Mouse (Mus musculus) forebrain, embryonic 14.5 days (tissue): Measurements from ENCODE around the gene D7Ertd443e. TPM values are rescaled to one million over a fixed set of nuclear protein-coding genes. Genes with fewer than 3 reads are reported as not detected.

Experiments used
- ATAC-seq: fragments of 200-750 bp; cut with Nextera tagmentation; 2 replicates; pipeline ENCODE4 v1.8.0; 2017; ENCODE audit warnings: mild to moderate bottlenecking, moderate library complexity
- DNase-seq: peaks from one replicate; pipeline ENCODE4 v3.0.0-alpha.2; 2015; ENCODE audit warnings: low spot score
- H3K27ac ChIP-seq: fragments of 300-500 bp; sonication (generic); 2 replicates; pipeline ENCODE4 v1.5.1; 2014; ENCODE audit warnings: low read depth, mild to moderate bottlenecking, control low read depth, low read length, moderate library complexity
- H3K27me3 ChIP-seq: fragments of 300-500 bp; sonication (generic); replicated peaks from 2 replicates; pipeline ENCODE4 v1.6.1; 2014; ENCODE audit warnings: low read length, control low read depth, mixed read lengths; ENCODE audit not compliant: control insufficient read depth, insufficient read depth
- H3K36me3 ChIP-seq: fragments of 300-500 bp; sonication (generic); 2 replicates; pipeline ENCODE4 v1.6.1; 2014; ENCODE audit warnings: low read length, control low read depth; ENCODE audit not compliant: control insufficient read depth, insufficient read depth
- H3K4me1 ChIP-seq: fragments of 300-500 bp; sonication (generic); 2 replicates; pipeline ENCODE4 v1.6.1; 2014; ENCODE audit warnings: antibody characterized with exemption, low read length, control low read depth; ENCODE audit not compliant: control insufficient read depth, insufficient read depth
- H3K4me2 ChIP-seq: fragments of 300-500 bp; sonication (generic); 2 replicates; pipeline ENCODE4 v1.6.1; 2014; ENCODE audit warnings: mild to moderate bottlenecking, control low read depth, low read length
- H3K4me3 ChIP-seq: fragments of 300-500 bp; sonication (generic); 2 replicates; pipeline ENCODE4 v1.5.1; 2014; ENCODE audit warnings: low read depth, low read length, control low read depth
- H3K9ac ChIP-seq: fragments of 300-500 bp; sonication (generic); 2 replicates; pipeline ENCODE4 v1.6.1; 2014; ENCODE audit warnings: mild to moderate bottlenecking, low read length, control low read depth, moderate library complexity
- H3K9me3 ChIP-seq: fragments of 300-500 bp; sonication (generic); replicated peaks from 2 replicates; pipeline ENCODE4 v1.6.1; 2016; ENCODE audit warnings: low read length, control low read depth, mixed read lengths; ENCODE audit not compliant: control insufficient read depth
- WGBS: fragments of 180-500 bp; shearing (Covaris S2); extraction: QIAGEN DNeasy Blood & Tissue Kit; methylation state at CpG from one replicate; pipeline ENCODE4 v1.1.7; 2014; 5-methylcytosine and 5-hydroxymethylcytosine counted together
- polyA plus RNA-seq: library from polyadenylated mRNA; unstranded; fragments of >200 nt; fragmentation: Nextera tagmentation; extraction: Ambion mirVana; gene quantifications from 2 replicates; pipeline ENCODE4 v1.2.1, GENCODE M21; 2014

D7Ertd443e gene
- polyA plus RNA-seq, 1 experiment from 2014 or later, result not detected

DNA sequence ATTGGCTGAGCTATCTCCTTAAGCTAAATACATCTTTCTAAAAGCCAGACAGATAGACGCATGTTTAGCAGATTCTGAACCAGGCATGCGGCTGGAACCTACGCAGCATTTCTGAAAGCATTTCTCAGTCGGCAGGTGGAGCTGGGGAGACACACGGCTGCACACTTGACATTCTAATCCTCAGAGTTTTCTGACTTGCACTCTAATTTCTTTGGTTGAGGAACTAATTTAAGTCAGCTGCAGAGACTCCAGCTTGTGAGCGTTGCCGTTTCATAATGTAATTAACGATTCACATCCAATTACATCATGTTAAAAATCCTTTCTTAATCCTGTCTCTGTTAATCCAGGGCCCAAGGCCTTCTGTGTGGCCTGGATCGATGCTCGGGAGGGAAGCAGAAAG lies 64.5 kb downstream of the D7Ertd443e start:
- no peak for ATAC-seq
- H3K27me3 ChIP-seq, result no peaks in the 10 kb centered on the region
- no peak overlapping the region for H3K9ac ChIP-seq
- peaks cover 3% of the 10 kb centered on the region; the same call in 1 of the 2 replicates for H3K4me1 ChIP-seq
- peak; percentile 64 for DNase-seq
- no peaks in the 10 kb centered on the region for H3K9me3 ChIP-seq
- no peak overlapping the region for H3K4me3 ChIP-seq
- 24% methylated on average over 10 of the region's 10 CpGs for WGBS
- no peaks in the 10 kb centered on the region for H3K36me3 ChIP-seq
- no peak overlapping the region for H3K27ac ChIP-seq
- H3K4me2 ChIP-seq, result no peak overlapping the region

DNA sequence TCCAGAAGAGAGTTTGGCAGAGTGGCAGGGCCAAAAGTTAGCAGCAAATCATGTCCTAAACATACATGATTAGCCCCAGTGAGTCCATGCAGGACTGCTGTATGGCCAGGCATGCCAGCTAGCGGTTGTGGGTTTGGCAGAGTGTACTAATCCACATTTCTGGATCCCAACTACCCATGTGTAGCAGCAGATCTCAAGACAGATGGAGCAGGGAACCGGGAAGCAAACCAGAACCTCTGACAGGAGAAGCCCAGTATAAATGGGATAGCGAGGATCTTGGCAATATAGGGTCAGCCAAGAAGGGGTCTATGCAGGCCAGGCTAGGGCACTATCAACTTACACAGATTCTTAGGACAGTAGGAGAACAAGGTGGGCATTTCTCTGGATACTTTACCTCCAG lies 83.4 kb downstream of the D7Ertd443e start:
- H3K9me3 ChIP-seq, result 0 out of 2 replicates have a peak, but pooled peaks cover 2% of the 10 kb centered on the region
- no peak overlapping the region for H3K4me3 ChIP-seq
- no peak overlapping the region for H3K9ac ChIP-seq
- no peaks in the 10 kb centered on the region for H3K4me1 ChIP-seq
- no peaks in the 10 kb centered on the region for H3K27me3 ChIP-seq
- no peak overlapping the region for H3K27ac ChIP-seq
- H3K4me2 ChIP-seq, result no peak overlapping the region
- H3K36me3 ChIP-seq, result no peaks in the 10 kb centered on the region
- ATAC-seq, result no peak
- no peak for DNase-seq
- WGBS, result 89% methylated on average over 3 of the region's 3 CpGs

DNA sequence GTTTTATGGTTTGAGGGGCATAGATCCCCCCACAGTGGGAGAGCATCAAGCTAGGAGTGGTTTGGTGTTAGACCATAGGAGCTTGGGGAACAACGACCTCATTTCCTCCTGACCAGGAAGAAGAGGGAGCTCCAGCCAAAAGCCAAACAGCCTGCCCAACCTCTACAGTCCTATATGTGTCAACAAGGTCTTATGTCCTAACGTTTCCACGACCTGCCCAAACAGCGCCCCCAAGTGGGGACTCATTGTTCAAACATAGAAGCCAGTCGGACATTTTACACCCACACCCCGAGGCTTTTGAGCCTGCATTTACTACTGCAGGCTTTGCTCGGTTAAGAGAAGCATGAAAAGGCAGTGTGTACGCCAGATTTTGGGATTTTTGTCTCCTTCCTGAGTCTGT lies 84.2 kb downstream of the D7Ertd443e start:
- H3K4me2 ChIP-seq, result no peak overlapping the region
- no peak for DNase-seq
- no peaks in the 10 kb centered on the region for H3K27me3 ChIP-seq
- H3K36me3 ChIP-seq, result no peaks in the 10 kb centered on the region
- H3K4me1 ChIP-seq, result no peaks in the 10 kb centered on the region
- H3K9ac ChIP-seq, result no peak overlapping the region
- no peak overlapping the region for H3K27ac ChIP-seq
- WGBS, result 49% methylated on average over 8 of the region's 8 CpGs
- ATAC-seq, result no peak
- no peak overlapping the region for H3K4me3 ChIP-seq
- H3K9me3 ChIP-seq, result no peaks in the 10 kb centered on the region

DNA sequence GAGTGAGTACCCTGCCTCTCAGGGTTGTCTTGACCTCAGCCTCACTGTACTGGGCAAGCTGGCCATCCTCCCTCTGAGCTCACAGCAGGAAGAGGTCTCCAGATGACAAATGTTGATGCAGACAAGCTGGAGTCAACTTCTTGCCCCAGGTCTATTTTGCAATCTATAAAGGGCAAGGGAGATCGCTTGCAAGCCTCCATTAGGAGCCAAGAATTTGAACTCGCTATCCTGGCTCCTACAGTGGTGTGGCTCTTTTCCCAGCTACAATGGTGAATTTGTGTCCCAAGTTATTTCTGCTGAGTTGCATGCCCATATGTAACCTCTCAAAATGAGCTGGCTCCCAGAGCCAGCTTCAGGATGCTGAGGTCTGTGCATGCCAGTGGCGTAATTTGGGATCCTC lies 92.7 kb downstream of the D7Ertd443e start:
- H3K4me2 ChIP-seq, result no peak overlapping the region
- no peak for DNase-seq
- H3K4me1 ChIP-seq, result no peaks in the 10 kb centered on the region

DNA sequence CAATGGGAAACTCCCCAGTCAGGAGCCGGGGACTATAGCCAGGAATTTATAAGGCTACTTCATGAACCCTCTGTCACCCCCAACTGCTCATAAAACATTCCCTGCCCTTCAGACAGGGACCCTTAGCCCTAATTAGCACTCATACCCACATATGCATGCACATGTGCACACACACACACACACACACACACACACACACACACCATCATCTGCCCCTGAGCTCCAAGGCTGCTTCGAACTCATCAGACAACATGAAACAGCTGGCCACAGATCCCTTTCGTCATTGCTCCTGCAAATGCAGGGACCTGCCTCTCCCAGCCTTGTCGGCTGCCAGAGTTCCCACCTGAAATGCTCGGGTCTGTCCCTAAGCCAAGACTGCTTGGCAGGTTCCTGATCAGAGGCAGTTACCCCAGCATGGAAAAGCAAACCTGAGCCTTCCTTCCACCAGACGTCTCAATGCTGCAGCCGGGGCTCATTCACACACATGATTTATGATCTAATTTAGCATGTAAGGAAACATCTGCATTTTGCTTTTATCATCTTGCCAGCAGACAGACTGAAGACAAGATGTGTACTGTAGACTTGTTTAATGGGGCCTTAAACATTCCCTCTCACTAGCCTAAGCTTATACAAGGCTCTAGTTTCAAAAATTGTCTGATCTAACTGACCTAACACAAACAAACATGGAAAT lies 95.7 kb downstream of the D7Ertd443e start:
- no peaks in the 10 kb centered on the region for H3K4me1 ChIP-seq
- H3K27ac ChIP-seq, result no peak overlapping the region
- H3K4me2 ChIP-seq, result no peak overlapping the region
- H3K27me3 ChIP-seq, result no peaks in the 10 kb centered on the region
- H3K4me3 ChIP-seq, result no peak overlapping the region
- DNase-seq (no peak), ATAC-seq (no peak)
- no peak overlapping the region for H3K9ac ChIP-seq
- no peaks in the 10 kb centered on the region for H3K9me3 ChIP-seq
- WGBS, result 79% methylated on average over 7 of the region's 7 CpGs
- H3K36me3 ChIP-seq, result no peaks in the 10 kb centered on the region

More for the DNA sequence above, 92.7 kb downstream of the D7Ertd443e start:
- Histone ChIP-seq H3K9me3 (no peaks in the 10 kb centered on the region), H3K27ac (no peak overlapping the region), H3K36me3 (no peaks in the 10 kb centered on the region), H3K27me3 (no peaks in the 10 kb centered on the region), H3K4me3 (no peak overlapping the region), H3K9ac (no peak overlapping the region)
- ATAC-seq, result no peak
- WGBS, result 90% methylated on average over 3 of the region's 3 CpGs

DNA sequence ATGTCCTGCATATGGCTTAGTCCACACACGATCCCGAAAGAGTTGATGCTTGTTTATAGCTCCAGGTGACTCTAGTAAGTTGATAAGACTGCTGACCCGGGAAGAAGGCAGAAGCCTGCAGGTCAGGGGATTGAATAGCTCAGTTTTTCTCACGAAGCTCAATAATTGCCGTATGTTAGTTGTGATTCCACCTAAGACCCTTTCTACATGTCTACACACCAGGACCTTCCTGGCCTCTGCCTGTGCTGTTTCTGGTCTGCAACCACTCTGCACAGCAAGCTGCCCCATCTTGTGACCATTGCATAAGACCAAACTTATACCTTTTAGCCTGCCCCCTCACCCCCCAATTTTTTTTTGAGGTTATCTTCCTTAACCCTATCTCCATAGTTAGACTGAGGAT lies 96.3 kb downstream of the D7Ertd443e start:
- no peak overlapping the region for H3K4me2 ChIP-seq
- no peaks in the 10 kb centered on the region for H3K9me3 ChIP-seq
- no peaks in the 10 kb centered on the region for H3K4me1 ChIP-seq
- no peak for ATAC-seq
- no peaks in the 10 kb centered on the region for H3K36me3 ChIP-seq
- no peak for DNase-seq
- H3K9ac ChIP-seq, result no peak overlapping the region
- no peaks in the 10 kb centered on the region for H3K27me3 ChIP-seq
- H3K27ac ChIP-seq, result no peak overlapping the region
- WGBS, result 93% methylated on average over 5 of the region's 5 CpGs
- no peak overlapping the region for H3K4me3 ChIP-seq

DNA sequence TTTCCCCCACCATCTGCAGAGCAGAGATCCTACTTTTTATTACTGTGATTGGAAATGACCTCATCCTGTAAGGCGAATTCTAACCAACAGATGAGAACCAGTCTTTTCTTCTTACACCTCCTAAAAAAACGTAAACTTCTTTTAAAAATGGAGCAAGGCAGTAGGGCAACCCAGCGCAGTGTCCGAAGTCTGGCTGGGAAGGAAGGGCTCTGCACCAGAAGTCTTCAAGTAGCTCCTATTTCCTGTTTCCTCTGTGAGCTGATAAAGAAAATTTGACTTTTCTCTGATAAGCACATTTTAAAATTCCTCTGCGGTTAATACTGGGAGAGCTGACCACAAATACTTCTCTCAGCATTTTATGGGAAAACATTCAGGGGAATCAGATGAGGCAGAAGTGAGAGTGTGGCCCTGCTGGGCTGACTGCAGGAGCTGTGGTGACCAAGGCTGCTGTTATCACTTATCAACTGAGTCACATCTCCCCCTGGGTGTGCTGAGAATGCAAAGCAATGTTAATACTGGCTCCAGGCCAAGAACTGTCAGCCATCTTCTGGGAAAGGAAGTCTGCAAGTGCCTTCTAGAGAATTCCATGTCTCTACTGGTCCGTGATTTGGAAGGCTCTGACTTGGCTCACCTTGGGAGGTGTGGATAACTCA lies 97.8 kb downstream of the D7Ertd443e start:
- DNase-seq (peak; percentile 23), ATAC-seq (no peak)
- WGBS, result 85% methylated on average over 6 of the region's 6 CpGs

DNA sequence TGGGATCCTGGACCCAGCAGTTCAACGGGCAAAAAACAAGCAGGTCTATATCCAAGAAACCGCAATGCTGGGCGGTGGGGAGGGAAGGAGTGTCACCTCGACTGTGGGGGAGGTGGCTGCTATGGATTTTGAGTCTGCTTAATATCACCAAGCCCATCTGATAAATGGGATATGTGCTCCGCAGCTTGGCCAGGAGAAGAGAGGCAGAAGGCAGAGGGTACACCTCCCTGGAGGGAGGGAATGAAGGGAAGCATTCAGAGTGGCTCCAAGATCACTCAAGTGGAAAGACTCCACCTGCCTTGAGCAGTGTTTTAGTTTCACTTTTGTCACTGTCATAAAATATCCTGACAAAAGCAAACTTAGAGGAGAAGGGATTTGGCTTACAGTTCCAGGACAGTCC lies 112.5 kb downstream of the D7Ertd443e start:
- H3K9me3 ChIP-seq, result no peaks in the 10 kb centered on the region
- 86% methylated on average over 5 of the region's 5 CpGs for WGBS
- H3K36me3 ChIP-seq, result no peaks in the 10 kb centered on the region
- H3K4me1 ChIP-seq, result no peaks in the 10 kb centered on the region
- H3K4me3 ChIP-seq, result no peak overlapping the region
- H3K27me3 ChIP-seq, result no peaks in the 10 kb centered on the region
- ATAC-seq (no peak), DNase-seq (no peak)
- H3K27ac ChIP-seq, result no peak overlapping the region
- H3K9ac ChIP-seq, result no peak overlapping the region
- no peak overlapping the region for H3K4me2 ChIP-seq

More for the DNA sequence above, 97.8 kb downstream of the D7Ertd443e start:
- Histone ChIP-seq H3K27ac (no peak overlapping the region), H3K9me3 (no peaks in the 10 kb centered on the region), H3K9ac (no peak overlapping the region), H3K4me3 (no peak overlapping the region), H3K4me2 (no peak overlapping the region), H3K27me3 (no peaks in the 10 kb centered on the region), H3K4me1 (no peaks in the 10 kb centered on the region), H3K36me3 (no peaks in the 10 kb centered on the region)

DNA sequence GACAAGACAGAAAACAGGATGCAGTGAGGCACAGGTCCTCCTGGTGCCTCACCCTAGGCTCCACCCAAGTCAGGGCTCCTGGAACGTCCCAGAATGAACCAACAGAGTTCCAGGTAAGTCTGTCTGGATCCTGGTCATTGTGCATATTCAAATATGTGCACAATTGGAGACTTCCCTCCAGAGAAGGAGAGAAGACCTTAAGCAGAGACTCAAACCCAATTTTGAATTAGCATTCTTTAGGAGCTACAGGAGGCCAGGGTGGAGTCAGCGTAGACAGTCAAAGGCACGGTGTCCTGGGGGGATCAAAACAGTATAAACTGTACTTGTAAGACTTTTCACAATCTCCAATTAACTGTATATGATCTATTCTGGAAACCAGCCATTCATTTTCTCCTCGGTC lies 113.0 kb downstream of the D7Ertd443e start:
- Histone ChIP-seq H3K36me3 (no peaks in the 10 kb centered on the region), H3K4me2 (no peak overlapping the region), H3K9me3 (no peaks in the 10 kb centered on the region), H3K9ac (no peak overlapping the region), H3K27me3 (no peaks in the 10 kb centered on the region), H3K27ac (no peak overlapping the region), H3K4me3 (no peak overlapping the region), H3K4me1 (no peaks in the 10 kb centered on the region)
- no peak for DNase-seq
- 54% methylated on average over 4 of the region's 4 CpGs for WGBS
- ATAC-seq, result no peak
